Mouse (Mus musculus) liver, postnatal 0 days (tissue): ENCODE results near the gene Arhgef2. TPM values are rescaled to one million over a fixed set of nuclear protein-coding genes. Genes with fewer than 3 reads are reported as not detected.
"Not testable (repeated sequence)": the region's sequence is repeated elsewhere in the genome, so short reads cannot be mapped to it uniquely, and the experiment has no call there.

Experiments used
- ATAC-seq: fragments of 200-750 bp; cut with Nextera tagmentation; 2 replicates; pipeline ENCODE4 v1.8.0; 2017; ENCODE audit warnings: mild to moderate bottlenecking, moderate library complexity
- DNase-seq: peaks from one replicate; pipeline ENCODE4 v3.0.0-alpha.2; 2016
- H3K27ac ChIP-seq: fragments of 300-500 bp; sonication (generic); 2 replicates; pipeline ENCODE4 v1.5.1; 2014; ENCODE audit warnings: antibody characterized with exemption, moderate library complexity, mild to moderate bottlenecking, low read depth
- H3K27me3 ChIP-seq: fragments of 300-500 bp; sonication (generic); 2 replicates; pipeline ENCODE4 v1.6.1; 2014; ENCODE audit warnings: low read length, control low read depth, mixed read lengths; ENCODE audit not compliant: insufficient read depth
- H3K36me3 ChIP-seq: fragments of 300-500 bp; sonication (generic); replicated peaks from 2 replicates; pipeline ENCODE4 v1.6.1; 2014; ENCODE audit warnings: mild to moderate bottlenecking, control low read depth, low read length, moderate library complexity, mixed read lengths; ENCODE audit not compliant: insufficient read depth
- H3K4me1 ChIP-seq: fragments of 300-500 bp; sonication (generic); 2 replicates; pipeline ENCODE4 v1.6.1; 2014; ENCODE audit warnings: antibody characterized with exemption, mild to moderate bottlenecking, control low read depth; ENCODE audit not compliant: insufficient read depth
- H3K4me2 ChIP-seq: fragments of 300-500 bp; sonication (generic); 2 replicates; pipeline ENCODE4 v1.6.1; 2014; ENCODE audit warnings: low read depth, mild to moderate bottlenecking, low read length, moderate library complexity, mixed read lengths
- H3K4me3 ChIP-seq: fragments of 300-500 bp; sonication (generic); 2 replicates; pipeline ENCODE4 v1.5.1; 2014; ENCODE audit warnings: low read depth, low read length
- H3K9ac ChIP-seq: fragments of 300-500 bp; sonication (generic); replicated peaks from 2 replicates; pipeline ENCODE4 v1.6.1; 2014; ENCODE audit warnings: mild to moderate bottlenecking, moderate library complexity
- H3K9me3 ChIP-seq: fragments of 300-500 bp; sonication (generic); 2 replicates; pipeline ENCODE4 v1.6.1; 2016; ENCODE audit warnings: mild to moderate bottlenecking, control low read depth, low read length, mixed read lengths
- CTCF ChIP-seq: sonication (generic); IDR thresholded peaks from 2 replicates; pipeline ENCODE4 v1.5.1; 2016; ENCODE audit warnings: antibody characterized with exemption, low read depth
- EP300 ChIP-seq: IDR thresholded peaks from 2 replicates; pipeline ENCODE4 v1.6.1; 2016; ENCODE audit warnings: antibody characterized with exemption, low read depth, mild to moderate bottlenecking
- WGBS: fragments of 180-500 bp; shearing (Covaris S2); extraction: QIAGEN DNeasy Blood & Tissue Kit; methylation state at CpG from one replicate; pipeline ENCODE4 v1.1.7; 2014; ENCODE audit not compliant: insufficient replicate concordance; 5-methylcytosine and 5-hydroxymethylcytosine counted together
- polyA plus RNA-seq: library from polyadenylated mRNA; unstranded; fragments of >200 nt; fragmentation: Nextera tagmentation; extraction: Ambion mirVana; gene quantifications from 2 replicates; pipeline ENCODE4 v1.2.1, GENCODE M21; 2015

Arhgef2 gene
- polyA plus RNA-seq: 13.7 and 13.8 TPM in 2 replicates

- not testable (repeated sequence) for DNase-seq, H3K4me2 ChIP-seq, H3K9me3 ChIP-seq, H3K27me3 ChIP-seq, H3K36me3 ChIP-seq, H3K4me1 ChIP-seq, H3K27ac ChIP-seq, H3K9ac ChIP-seq, ATAC-seq, H3K4me3 ChIP-seq
- WGBS: 92% methylated on average over 2 of the region's 2 CpGs
Measured at GRCm38 (mm10) chr3:88605666-88606065, at the start of gene Arhgef2. TSS of gene Arhgef2 (plus strand) at chr3:88605966.

- ATAC-seq (no peak), DNase-seq (no peak)
- Histone ChIP-seq H3K9ac (no peak overlapping the region), H3K4me2 (no peak overlapping the region), H3K4me1 (peaks cover 11% of the 10 kb centered on the region), H3K27me3 (no peaks in the 10 kb centered on the region), H3K9me3 (no peaks in the 10 kb centered on the region), H3K4me3 (no peak overlapping the region), H3K27ac (no peak overlapping the region), H3K36me3 (peaks cover 45% of the 10 kb centered on the region)
- TF ChIP-seq EP300 (no peak), CTCF (no peak)
- 91% methylated on average over 8 of the region's 8 CpGs for WGBS
Measured at GRCm38 (mm10) chr3:88556616-88557015, 49.1 kb upstream of the Arhgef2 start.

GRCm38 (mm10) chr3:88559596-88559995, 46.2 kb upstream of the Arhgef2 start:
- Histone ChIP-seq H3K4me2 (no peak overlapping the region), H3K27me3 (no peaks in the 10 kb centered on the region), H3K9ac (no peak overlapping the region), H3K27ac (no peak overlapping the region), H3K36me3 (peaks cover 59% of the 10 kb centered on the region), H3K4me1 (peaks cover 6% of the 10 kb centered on the region), H3K4me3 (no peak overlapping the region), H3K9me3 (no peaks in the 10 kb centered on the region)
- TF ChIP-seq EP300 (no peak), CTCF (no peak)
- WGBS: 88% methylated on average over 9 of the region's 9 CpGs
- no peak for DNase-seq
- no peak for ATAC-seq

GRCm38 (mm10) chr3:88561989-88562388, 43.8 kb upstream of the Arhgef2 start:
- ATAC-seq (no peak), DNase-seq (no peak)
- Histone ChIP-seq H3K27me3 (no peaks in the 10 kb centered on the region), H3K4me1 (peaks cover 5% of the 10 kb centered on the region; the same call in 1 of the 2 replicates), H3K4me3 (no peak overlapping the region), H3K4me2 (no peak overlapping the region), H3K9me3 (no peaks in the 10 kb centered on the region), H3K9ac (no peak overlapping the region), H3K27ac (no peak overlapping the region), H3K36me3 (peaks cover 66% of the 10 kb centered on the region)
- TF ChIP-seq EP300: no peak
- no peak for TF ChIP-seq CTCF
- 69% methylated on average over 4 of the region's 4 CpGs for WGBS

GRCm38 (mm10) chr3:88563442-88563841, 42.3 kb upstream of the Arhgef2 start:
- WGBS: 78% methylated on average over 4 of the region's 4 CpGs
- no peak for ATAC-seq
- H3K9me3 ChIP-seq: no peaks in the 10 kb centered on the region
- TF ChIP-seq EP300 (no peak), CTCF (no peak)
- no peak overlapping the region for H3K9ac ChIP-seq
- no peak for DNase-seq
- H3K4me1 ChIP-seq: peaks cover 12% of the 10 kb centered on the region
- peak overlapping the region; percentile 22; the same call in 1 of the 2 replicates for H3K27ac ChIP-seq
- H3K36me3 ChIP-seq: peaks cover 64% of the 10 kb centered on the region
- no peak overlapping the region for H3K4me2 ChIP-seq
- no peak overlapping the region for H3K4me3 ChIP-seq
- no peaks in the 10 kb centered on the region for H3K27me3 ChIP-seq

DNA sequence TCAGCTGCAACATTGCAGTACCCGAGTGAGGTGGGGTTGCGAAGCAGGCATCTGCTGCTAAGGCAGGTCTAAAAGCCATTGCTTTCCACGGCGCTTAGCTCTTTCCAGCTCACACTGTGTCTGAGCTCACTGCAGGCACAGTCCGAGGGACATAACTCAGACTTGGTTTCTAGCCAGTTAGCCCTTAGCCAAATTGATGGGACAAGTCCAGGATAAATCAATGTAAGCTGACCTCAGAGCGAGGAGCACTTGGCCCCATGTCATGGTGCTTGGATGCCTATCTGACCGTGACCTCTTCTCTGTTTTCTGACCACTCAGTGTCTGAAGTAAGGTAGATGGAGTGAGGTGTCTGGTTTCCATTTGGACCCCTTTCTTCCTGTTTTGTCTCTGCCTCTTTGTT, 41.8 kb upstream of the Arhgef2 start:
- H3K9ac ChIP-seq: no peak overlapping the region
- TF ChIP-seq EP300 (no peak), CTCF (no peak)
- no peak overlapping the region for H3K4me3 ChIP-seq
- H3K27me3 ChIP-seq: no peaks in the 10 kb centered on the region
- 77% methylated on average over 7 of the region's 7 CpGs for WGBS
- peak overlapping the region; percentile 22; the same call in 1 of the 2 replicates for H3K27ac ChIP-seq
- H3K36me3 ChIP-seq: peaks cover 68% of the 10 kb centered on the region
- peak; percentile 38 for DNase-seq
- H3K4me2 ChIP-seq: 0 out of 2 replicates have a peak overlapping the region, but pooled peaks have one; percentile 6
- no peaks in the 10 kb centered on the region for H3K9me3 ChIP-seq
- peaks cover 16% of the 10 kb centered on the region for H3K4me1 ChIP-seq
- peak; percentile 83 for ATAC-seq

DNA sequence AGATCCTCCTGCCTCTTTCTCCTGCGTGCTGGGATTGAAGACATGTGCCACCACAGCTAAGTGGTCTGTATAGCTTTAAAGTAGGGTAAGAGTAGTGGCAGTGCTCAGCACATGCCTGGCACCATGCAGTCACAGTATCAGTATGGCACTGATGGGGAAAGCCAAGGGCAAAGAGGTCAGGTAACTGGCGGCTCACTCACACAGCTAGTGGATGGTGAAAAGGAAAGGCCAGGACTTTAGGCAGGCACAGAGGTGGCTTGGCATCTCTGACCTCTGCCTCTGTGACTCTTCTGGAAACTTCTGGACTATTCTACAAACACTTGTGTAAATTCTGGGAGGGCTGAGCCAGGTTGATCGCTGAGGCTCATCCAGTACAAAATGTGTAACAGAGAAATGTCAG, 39.6 kb upstream of the Arhgef2 start:
- no peaks in the 10 kb centered on the region for H3K27me3 ChIP-seq
- peak overlapping the region; percentile 79 for H3K27ac ChIP-seq
- H3K9ac ChIP-seq: no peak overlapping the region
- H3K4me3 ChIP-seq: no peak overlapping the region
- peaks cover 54% of the 10 kb centered on the region for H3K36me3 ChIP-seq
- no peak for DNase-seq
- 73% methylated on average over 3 of the region's 3 CpGs for WGBS
- H3K4me1 ChIP-seq: peaks cover 25% of the 10 kb centered on the region
- no peak for ATAC-seq
- no peaks in the 10 kb centered on the region for H3K9me3 ChIP-seq
- H3K4me2 ChIP-seq: no peak overlapping the region
- TF ChIP-seq EP300 (no peak), CTCF (no peak)
